ENCODE assay signal across 18 mouse cellular contexts in genomic region chr9:101908849-101909248, GRCm38 (mm10). TPM values are rescaled to one million over a fixed set of nuclear protein-coding genes. Genes with fewer than 3 reads are reported as not detected.
A peak's percentile ranks its signal among the peaks of the same experiment; 100 is the strongest.
DNase-seq lines count a peak whose midpoint lies in the region; ATAC-seq lines count a peak whose summit lies in the region.
"Had no signal": no experiment of that assay in that cellular context is flagged by ENCODE, and none has a peak within 500 bp of the region (broad histone marks: within the 10 kb centered on the region; RNA-seq: fewer than 3 reads in every experiment).

No protein-coding gene starts in this region.

- no peak overlapping the region for H3K4me3 ChIP-seq in forebrain, embryonic 12.5 days (replicated peaks)
- no peak overlapping the region for H3K4me3 ChIP-seq in hindbrain, embryonic 16.5 days (ENCODE audit: low read length)
- H3K4me3 ChIP-seq in neural tube, embryonic 11.5 days (ENCODE audit: low read depth, low read length): no peak overlapping the region
- H3K4me3 ChIP-seq: liver, embryonic 13.5 days had no signal

- peaks cover 39% of the 10 kb centered on the region for H3K4me1 ChIP-seq in forebrain, embryonic 12.5 days
- peaks cover 23% of the 10 kb centered on the region for H3K4me1 ChIP-seq in hindbrain, embryonic 16.5 days (ENCODE audit: control insufficient read depth, insufficient read depth, low read depth, low read length)
- H3K4me1 ChIP-seq in neural tube, embryonic 11.5 days (ENCODE audit: control insufficient read depth, insufficient read depth, low read length): peaks cover 12% of the 10 kb centered on the region
- H3K4me1 ChIP-seq: liver, embryonic 13.5 days had no signal

- no peaks in the 10 kb centered on the region for H3K27me3 ChIP-seq in forebrain, embryonic 12.5 days
- H3K27me3 ChIP-seq in hindbrain, embryonic 16.5 days (replicated peaks; ENCODE audit: control insufficient read depth, insufficient read depth, low read length): no peaks in the 10 kb centered on the region
- no peaks in the 10 kb centered on the region for H3K27me3 ChIP-seq in neural tube, embryonic 11.5 days (ENCODE audit: control insufficient read depth, insufficient read depth, low read length)
- H3K27me3 ChIP-seq: liver, embryonic 13.5 days had no signal

- WGBS in forebrain, embryonic 12.5 days: 5% methylated on average over 5 of the region's 5 CpGs
- WGBS in hindbrain, embryonic 16.5 days: 6% methylated on average over 5 of the region's 5 CpGs
- 39% methylated on average over 5 of the region's 5 CpGs for WGBS in neural tube, embryonic 11.5 days

- intact Hi-C loops in left cerebral cortex, postnatal 4 days (cut with DNase I): no loop called here
- intact Hi-C loops in left cerebral cortex, postnatal 14 days (cut with DNase I): loop anchor here (10.0 kb wide), 1 partner anchor 214 kb away; no protein-coding TSS in a partner anchor

- ATAC-seq in forebrain, embryonic 12.5 days (ENCODE audit: low FRiP score): peak; percentile 80
- peak; percentile 78 for ATAC-seq in hindbrain, embryonic 16.5 days
- peak; percentile 53 for ATAC-seq in neural tube, embryonic 11.5 days (ENCODE audit: insufficient read depth, low FRiP score, low TSS enrichment)

- no peaks in the 10 kb centered on the region for H3K9me3 ChIP-seq in forebrain, embryonic 12.5 days
- no peaks in the 10 kb centered on the region for H3K9me3 ChIP-seq in hindbrain, embryonic 16.5 days (ENCODE audit: control insufficient read depth, low read length)
- H3K9me3 ChIP-seq in neural tube, embryonic 11.5 days (ENCODE audit: control insufficient read depth, low read length): no peaks in the 10 kb centered on the region
- H3K9me3 ChIP-seq: liver, embryonic 13.5 days had no signal

- H3K36me3 ChIP-seq in forebrain, embryonic 12.5 days (replicated peaks): no peaks in the 10 kb centered on the region
- H3K36me3 ChIP-seq in hindbrain, embryonic 16.5 days (ENCODE audit: control insufficient read depth, insufficient read depth, low read length): no peaks in the 10 kb centered on the region
- H3K36me3 ChIP-seq in neural tube, embryonic 11.5 days (ENCODE audit: control insufficient read depth, insufficient read depth, low read length): no peaks in the 10 kb centered on the region
- H3K36me3 ChIP-seq: liver, embryonic 13.5 days had no signal

- no peak overlapping the region; the same call in 1 of the 2 replicates for H3K4me2 ChIP-seq in forebrain, embryonic 12.5 days
- no peak overlapping the region for H3K4me2 ChIP-seq in hindbrain, embryonic 16.5 days (ENCODE audit: low read length)
- no peak overlapping the region for H3K4me2 ChIP-seq in neural tube, embryonic 11.5 days (ENCODE audit: low read depth)
- H3K4me2 ChIP-seq: liver, embryonic 13.5 days had no signal

- H3K27ac ChIP-seq in forebrain, embryonic 12.5 days: peak overlapping the region; percentile 33
- peak overlapping the region; percentile 11; the same call in 1 of the 2 replicates for H3K27ac ChIP-seq in hindbrain, embryonic 16.5 days (ENCODE audit: low read depth, low read length)
- no peak overlapping the region for H3K27ac ChIP-seq in neural tube, embryonic 11.5 days (ENCODE audit: low read depth, low read length)
- H3K27ac ChIP-seq: liver, embryonic 13.5 days had no signal

- DNase-seq in left cerebral cortex, postnatal 4 days: peak; percentile 36
- no peak for DNase-seq in left cerebral cortex, postnatal 14 days (ENCODE audit: low spot score in 2 of 2)
- DNase-seq in neural tube, embryonic 11.5 days (ENCODE audit: low spot score): peak; percentile 35
- DNase-seq in frontal cortex, adult 2 months (ENCODE audit: extremely low spot score in 1 of 2, low spot score in 1 of 2): no peak
- DNase-seq in thymus, postnatal 25 days: no peak
- no peak for DNase-seq in frontal cortex, postnatal 25 days (ENCODE audit: low spot score in 2 of 2)
- DNase-seq: cerebellum, postnatal 10 days; gastrocnemius, postnatal 14 days; kidney, adult 11 months; kidney, postnatal 4 days; liver, embryonic 13.5 days had no signal

- no peak overlapping the region for H3K9ac ChIP-seq in forebrain, embryonic 12.5 days
- H3K9ac ChIP-seq in hindbrain, embryonic 16.5 days (ENCODE audit: low read depth, low read length): no peak overlapping the region
- 0 out of 2 replicates have a peak overlapping the region, but pooled peaks have one; percentile 6 for H3K9ac ChIP-seq in neural tube, embryonic 11.5 days (ENCODE audit: low read length)
- H3K9ac ChIP-seq: liver, embryonic 13.5 days had no signal

RNA-seq across cellular contexts. Expression of gene 9630041A04Rik, which starts 47.2 kb away (rescaled TPM):
- not detected for total RNA-seq in left cerebral cortex, postnatal 4 days (2021)
- not detected for total RNA-seq in left cerebral cortex, postnatal 14 days (2021)
- polyA plus RNA-seq in forebrain, embryonic 12.5 days (2016; fragmentation: Nextera tagmentation; extraction: Ambion mirVana): 0.20 TPM in 1 of 2 replicates, not detected in the other
- 0.41 and 0.68 TPM in 2 replicates for polyA plus RNA-seq in hindbrain, embryonic 16.5 days (2015; fragmentation: Nextera tagmentation; extraction: Ambion mirVana)
- polyA plus RNA-seq in neural tube, embryonic 11.5 days (2014; fragmentation: Nextera tagmentation; extraction: Ambion mirVana): not detected in 2 replicates
- not detected in 2 replicates for polyA plus RNA-seq in frontal cortex, adult 2 months (2012; rRNA removed)
- total RNA-seq: gastrocnemius, postnatal 14 days; left cerebral cortex, postnatal 10 days; neutrophil, adult 5-6 weeks had no signal
- polyA plus RNA-seq: heart, postnatal 0 days; liver, embryonic 13.5 days; small intestine, adult 2 months; testis, adult 2 months had no signal

Comparison
In these comparisons a context has a peak if more than half of its experiments do, and no peak if none do; other contexts are left out.
1. DNase-seq: peak in left cerebral cortex, postnatal 4 days (single experiment) and neural tube, embryonic 11.5 days (single experiment); none in left cerebral cortex, postnatal 14 days (0 of 2), frontal cortex, adult 2 months (0 of 2), thymus, postnatal 25 days (single experiment) and frontal cortex, postnatal 25 days (0 of 2).
2. Peak in every context shown above with its lines, with median percentiles within 50 percentile points of each other: ATAC-seq.